Mouse (Mus musculus): ENCODE measurements around the gene Krt87. TPM values are rescaled to one million over a fixed set of nuclear protein-coding genes. Genes with fewer than 3 reads are reported as not detected.

Krt87 gene
- polyA plus RNA-seq, 1 experiment: not detected

- TF ChIP-seq POLR2A (IDR thresholded peaks at IDR 0.05; ENCODE audit: borderline replicate concordance, control insufficient read depth, low read depth, low read length) (no peak), CTCF (IDR thresholded peaks at IDR 0.05; ENCODE audit: control insufficient read depth, insufficient read depth, low read length) (no peak)
- 27% methylated on average over 4 of the region's 4 CpGs for WGBS
These were observed 30.5 kb upstream of the Krt87 start for GRCm38 (mm10) chr15:101469093-101469492.

DNA sequence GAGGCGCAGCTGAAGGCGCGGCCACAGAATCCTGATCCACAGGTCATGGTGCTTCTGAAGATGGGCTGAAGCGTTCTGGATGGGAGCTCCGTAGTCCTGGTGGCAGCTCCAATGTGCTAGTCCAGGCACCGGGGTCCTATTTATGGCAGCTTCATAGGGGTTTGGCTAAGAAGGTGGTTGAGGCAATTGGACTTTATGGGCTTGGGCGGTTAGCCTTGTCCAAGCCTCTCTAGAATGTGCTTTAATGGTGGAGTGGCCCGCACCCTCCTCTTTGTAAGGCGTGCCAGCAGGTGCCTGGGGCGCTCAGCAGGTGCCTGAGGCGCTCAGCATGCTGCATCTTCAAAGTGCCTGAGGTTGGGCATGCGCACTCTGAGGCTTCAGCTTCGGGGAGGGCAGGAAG, 25.0 kb upstream of the Krt87 start, which contains the start of gene Krt81:
TSS of gene Krt81 (minus strand) at position 101 of the 400 bp plus-strand sequence.
- WGBS: 85% methylated on average over 13 of the region's 13 CpGs
- Histone ChIP-seq H3K27ac (ENCODE audit: control insufficient read depth, insufficient read depth, low read depth, low read length, poor library complexity) (no peak within 1 kb of the TSS), H3K4me3 (replicated peaks; ENCODE audit: control insufficient read depth, low read depth, low read length) (no peak within 1 kb of the TSS), H3K4me1 (ENCODE audit: control insufficient read depth, insufficient read depth, low read length) (peaks cover 2% of the 10 kb centered on the region; the same call in 1 of the 2 replicates)
- TF ChIP-seq POLR2A (IDR thresholded peaks at IDR 0.05; ENCODE audit: borderline replicate concordance, control insufficient read depth, low read depth, low read length) (no peak), CTCF (IDR thresholded peaks at IDR 0.05; ENCODE audit: control insufficient read depth, insufficient read depth, low read length) (no peak)

More at GRCm38 (mm10) chr15:101469093-101469492, 30.5 kb upstream of the Krt87 start:
- peaks cover 2% of the 10 kb centered on the region; the same call in 1 of the 2 replicates for H3K4me1 ChIP-seq (ENCODE audit: control insufficient read depth, insufficient read depth, low read length)
- peak overlapping the region; percentile 45 for H3K4me3 ChIP-seq (replicated peaks; ENCODE audit: control insufficient read depth, low read depth, low read length)
- H3K27ac ChIP-seq (ENCODE audit: control insufficient read depth, insufficient read depth, low read depth, low read length, poor library complexity): no peak overlapping the region; the same call in 1 of the 2 replicates

GRCm38 (mm10) chr15:101459283-101459682, 20.7 kb upstream of the Krt87 start:
- H3K4me1 ChIP-seq (ENCODE audit: control insufficient read depth, insufficient read depth, low read length): no peaks in the 10 kb centered on the region
- WGBS: 79% methylated on average over 14 of the region's 14 CpGs
- no peak for TF ChIP-seq POLR2A (IDR thresholded peaks at IDR 0.05; ENCODE audit: borderline replicate concordance, control insufficient read depth, low read depth, low read length)
- peak; percentile 45 for TF ChIP-seq CTCF (IDR thresholded peaks at IDR 0.05; ENCODE audit: control insufficient read depth, insufficient read depth, low read length)
- no peak overlapping the region for H3K4me3 ChIP-seq (replicated peaks; ENCODE audit: control insufficient read depth, low read depth, low read length)
- H3K27ac ChIP-seq (ENCODE audit: control insufficient read depth, insufficient read depth, low read depth, low read length, poor library complexity): no peak overlapping the region

DNA sequence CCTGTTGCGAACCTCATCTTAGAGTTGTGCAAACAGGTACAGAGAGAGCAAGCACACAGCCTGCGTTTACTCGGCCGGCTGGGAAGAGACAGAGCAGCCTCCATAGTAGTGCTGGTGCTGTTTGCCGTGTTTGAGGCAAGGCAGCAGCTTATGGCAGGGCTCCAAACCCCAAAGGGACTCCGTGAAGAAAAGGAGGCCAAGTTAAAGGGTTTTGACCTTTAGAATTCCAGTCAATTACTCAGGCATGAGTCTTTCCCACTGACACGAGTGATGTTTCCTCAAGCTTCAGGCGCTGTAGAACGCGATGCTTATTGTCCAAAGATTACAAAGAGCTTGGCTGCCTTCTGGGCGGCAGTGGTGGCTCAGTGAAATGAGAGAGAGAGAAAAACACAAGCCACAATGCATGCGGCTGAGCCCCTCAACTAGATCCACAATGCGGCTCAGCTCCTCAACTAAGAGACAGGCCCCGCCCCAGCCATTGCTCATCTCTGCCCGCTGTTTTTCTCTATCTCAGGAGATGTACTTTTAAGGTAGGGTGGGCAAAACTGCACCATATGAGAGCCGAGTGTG, 19.8 kb upstream of the Krt87 start:
- no peak overlapping the region for H3K4me3 ChIP-seq (replicated peaks; ENCODE audit: control insufficient read depth, low read depth, low read length)
- H3K4me1 ChIP-seq (ENCODE audit: control insufficient read depth, insufficient read depth, low read length): no peaks in the 10 kb centered on the region
- 69% methylated on average over 16 of the region's 16 CpGs for WGBS
- TF ChIP-seq CTCF (IDR thresholded peaks at IDR 0.05; ENCODE audit: control insufficient read depth, insufficient read depth, low read length) (no peak), POLR2A (IDR thresholded peaks at IDR 0.05; ENCODE audit: borderline replicate concordance, control insufficient read depth, low read depth, low read length) (no peak)
- no peak overlapping the region for H3K27ac ChIP-seq (ENCODE audit: control insufficient read depth, insufficient read depth, low read depth, low read length, poor library complexity)

- TF ChIP-seq CTCF (IDR thresholded peaks at IDR 0.05; ENCODE audit: control insufficient read depth, insufficient read depth, low read length) (no peak), POLR2A (IDR thresholded peaks at IDR 0.05; ENCODE audit: borderline replicate concordance, control insufficient read depth, low read depth, low read length) (no peak)
- no peak overlapping the region for H3K4me3 ChIP-seq (replicated peaks; ENCODE audit: control insufficient read depth, low read depth, low read length)
- no peak overlapping the region for H3K27ac ChIP-seq (ENCODE audit: control insufficient read depth, insufficient read depth, low read depth, low read length, poor library complexity)
- 82% methylated on average over 6 of the region's 6 CpGs for WGBS
- H3K4me1 ChIP-seq (ENCODE audit: control insufficient read depth, insufficient read depth, low read length): no peaks in the 10 kb centered on the region
These were observed 17.3 kb upstream of the Krt87 start for GRCm38 (mm10) chr15:101455891-101456290.

DNA sequence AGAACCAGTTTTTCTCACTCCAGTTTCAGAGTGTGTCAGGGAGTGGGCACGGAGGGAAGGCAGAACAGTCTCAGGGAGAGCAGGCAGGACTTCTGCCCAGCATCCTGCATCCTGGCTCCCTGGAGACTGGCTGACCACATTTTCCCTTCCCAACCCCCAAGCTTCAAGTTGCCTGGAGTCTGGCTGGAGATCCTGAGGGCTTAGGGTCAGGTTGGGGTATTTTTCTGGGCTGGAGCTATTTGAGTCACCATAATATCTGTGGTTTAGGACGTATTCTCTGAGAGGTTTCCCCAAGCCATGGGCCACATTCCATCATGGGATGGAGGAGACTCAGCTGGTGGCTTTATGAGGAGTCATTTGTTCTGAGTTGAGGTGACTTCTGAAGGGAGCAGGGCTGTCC, 16.7 kb upstream of the Krt87 start:
- H3K4me1 ChIP-seq (ENCODE audit: control insufficient read depth, insufficient read depth, low read length): no peaks in the 10 kb centered on the region
- TF ChIP-seq CTCF (IDR thresholded peaks at IDR 0.05; ENCODE audit: control insufficient read depth, insufficient read depth, low read length) (no peak), POLR2A (IDR thresholded peaks at IDR 0.05; ENCODE audit: borderline replicate concordance, control insufficient read depth, low read depth, low read length) (no peak)
- H3K4me3 ChIP-seq (replicated peaks; ENCODE audit: control insufficient read depth, low read depth, low read length): no peak overlapping the region
- WGBS: 76% methylated on average over 2 of the region's 2 CpGs
- no peak overlapping the region for H3K27ac ChIP-seq (ENCODE audit: control insufficient read depth, insufficient read depth, low read depth, low read length, poor library complexity)

DNA sequence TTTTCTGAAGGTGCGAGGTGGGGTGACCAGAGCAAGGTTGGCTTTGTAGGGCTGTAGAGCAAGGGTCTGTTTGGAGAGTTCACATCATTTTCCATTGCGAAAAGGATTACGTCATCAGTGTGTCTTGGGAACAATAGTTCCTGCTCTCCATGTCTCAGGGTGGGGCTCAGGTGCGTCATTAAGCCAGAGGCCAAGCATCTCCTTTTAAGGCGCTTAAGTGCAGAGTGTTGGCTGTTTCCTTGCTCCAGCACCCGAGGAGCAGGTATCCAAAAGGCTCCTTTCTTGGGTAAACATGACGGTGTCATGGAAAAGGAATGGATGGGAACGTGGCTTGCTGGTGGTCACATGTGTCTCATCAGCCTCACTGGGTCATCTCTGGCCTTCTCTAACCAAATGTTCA, 16.2 kb upstream of the Krt87 start:
- 79% methylated on average over 8 of the region's 8 CpGs for WGBS
- Histone ChIP-seq H3K4me3 (replicated peaks; ENCODE audit: control insufficient read depth, low read depth, low read length) (no peak overlapping the region), H3K4me1 (ENCODE audit: control insufficient read depth, insufficient read depth, low read length) (no peaks in the 10 kb centered on the region), H3K27ac (ENCODE audit: control insufficient read depth, insufficient read depth, low read depth, low read length, poor library complexity) (no peak overlapping the region)
- TF ChIP-seq POLR2A (IDR thresholded peaks at IDR 0.05; ENCODE audit: borderline replicate concordance, control insufficient read depth, low read depth, low read length): no peak
- no peak for TF ChIP-seq CTCF (IDR thresholded peaks at IDR 0.05; ENCODE audit: control insufficient read depth, insufficient read depth, low read length)

DNA sequence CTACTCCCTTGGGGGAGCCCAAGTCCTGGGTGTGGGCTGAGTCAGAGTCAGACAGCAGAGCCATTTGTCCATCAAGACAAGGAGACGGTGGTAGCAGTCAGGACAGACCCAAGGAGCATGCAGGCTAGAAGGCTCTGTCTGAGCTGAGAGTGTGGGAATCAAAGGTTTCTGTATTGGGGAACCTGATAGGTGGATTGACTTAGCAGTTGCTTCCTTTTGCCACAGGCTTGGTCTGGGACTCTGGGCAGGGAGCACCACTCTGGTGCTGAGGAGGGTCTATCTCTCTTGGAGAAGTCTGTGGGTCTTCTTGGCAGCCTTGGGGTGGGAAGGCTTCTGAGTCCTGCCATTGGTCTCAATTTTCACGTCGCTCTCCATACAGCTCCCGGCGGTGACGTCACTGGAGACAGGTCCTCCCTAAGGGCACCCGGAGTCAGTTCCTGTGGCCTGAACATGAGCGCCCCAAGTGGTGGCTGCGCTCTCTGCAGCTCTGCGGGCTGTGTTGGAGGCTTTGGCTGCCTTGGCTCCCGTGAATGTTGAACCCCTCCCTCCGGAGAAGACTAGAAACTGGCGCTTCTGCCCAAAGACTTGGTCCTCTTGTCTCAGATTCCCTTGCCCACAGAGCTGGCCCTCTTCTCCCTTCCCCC, 14.6 kb upstream of the Krt87 start:
- H3K4me1 ChIP-seq (ENCODE audit: control insufficient read depth, insufficient read depth, low read length): no peaks in the 10 kb centered on the region
- no peak overlapping the region for H3K27ac ChIP-seq (ENCODE audit: control insufficient read depth, insufficient read depth, low read depth, low read length, poor library complexity)
- TF ChIP-seq POLR2A (IDR thresholded peaks at IDR 0.05; ENCODE audit: borderline replicate concordance, control insufficient read depth, low read depth, low read length) (no peak), CTCF (IDR thresholded peaks at IDR 0.05; ENCODE audit: control insufficient read depth, insufficient read depth, low read length) (peak; percentile 71)
- WGBS: 7% methylated on average over 13 of the region's 13 CpGs
- H3K4me3 ChIP-seq (replicated peaks; ENCODE audit: control insufficient read depth, low read depth, low read length): no peak overlapping the region
